Mouse (Mus musculus): ENCODE results near the gene Ttll4. TPM values are rescaled to one million over a fixed set of nuclear protein-coding genes. Genes with fewer than 3 reads are reported as not detected.

Ttll4 gene
- polyA plus RNA-seq, 1 experiment from 2014 or later, result 37.1 TPM

- DNase-seq (ENCODE audit: low spot score) (no peak), ATAC-seq (replicated peaks; ENCODE audit: insufficient number of reproducible peaks, low FRiP score, low TSS enrichment, low read depth) (no peak)
- H3K4me3 ChIP-seq (ENCODE audit: low read depth, low read length), result no peak overlapping the region
- H3K27me3 ChIP-seq (ENCODE audit: control insufficient read depth, insufficient read depth, low read length), result no peaks in the 10 kb centered on the region
- WGBS, result 77% methylated on average over 7 of the region's 7 CpGs
- no peaks in the 10 kb centered on the region for H3K9me3 ChIP-seq (replicated peaks; ENCODE audit: control insufficient read depth, low read length)
- H3K4me2 ChIP-seq (ENCODE audit: low read depth, low read length), result no peak overlapping the region
- H3K4me1 ChIP-seq (ENCODE audit: control insufficient read depth, insufficient read depth, low read length), result no peaks in the 10 kb centered on the region
- no peaks in the 10 kb centered on the region for H3K36me3 ChIP-seq (replicated peaks; ENCODE audit: control insufficient read depth, insufficient read depth, low read depth, low read length)
- no peak overlapping the region for H3K27ac ChIP-seq (replicated peaks; ENCODE audit: low read depth, low read length)
- H3K9ac ChIP-seq (replicated peaks; ENCODE audit: low read length), result no peak overlapping the region
These were observed 79.3 kb downstream of the Ttll4 start for GRCm38 (mm10) chr1:74740846-74741245.

DNA sequence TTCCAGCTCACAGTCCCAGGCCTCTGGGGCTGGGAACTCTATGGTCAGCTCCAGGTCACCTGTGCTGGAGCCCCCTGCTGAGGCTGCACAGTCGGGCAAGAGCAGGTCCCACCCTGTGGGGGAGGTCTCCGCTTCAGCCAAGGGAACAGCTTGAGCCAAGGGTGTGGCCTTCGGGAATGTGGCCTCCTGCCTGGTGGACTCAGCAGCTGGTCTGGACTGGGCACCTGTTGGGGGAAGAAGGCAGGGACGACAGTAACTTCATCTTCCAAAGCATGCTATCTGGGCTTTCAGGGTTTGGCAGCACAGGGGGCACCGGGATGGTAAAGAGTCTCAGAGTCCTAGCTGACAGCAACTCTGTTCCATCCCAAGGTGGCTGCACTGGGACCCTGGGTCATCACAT is 85.8 kb downstream of the Ttll4 start:
- H3K4me2 ChIP-seq (ENCODE audit: low read depth, low read length), result no peak overlapping the region

DNA sequence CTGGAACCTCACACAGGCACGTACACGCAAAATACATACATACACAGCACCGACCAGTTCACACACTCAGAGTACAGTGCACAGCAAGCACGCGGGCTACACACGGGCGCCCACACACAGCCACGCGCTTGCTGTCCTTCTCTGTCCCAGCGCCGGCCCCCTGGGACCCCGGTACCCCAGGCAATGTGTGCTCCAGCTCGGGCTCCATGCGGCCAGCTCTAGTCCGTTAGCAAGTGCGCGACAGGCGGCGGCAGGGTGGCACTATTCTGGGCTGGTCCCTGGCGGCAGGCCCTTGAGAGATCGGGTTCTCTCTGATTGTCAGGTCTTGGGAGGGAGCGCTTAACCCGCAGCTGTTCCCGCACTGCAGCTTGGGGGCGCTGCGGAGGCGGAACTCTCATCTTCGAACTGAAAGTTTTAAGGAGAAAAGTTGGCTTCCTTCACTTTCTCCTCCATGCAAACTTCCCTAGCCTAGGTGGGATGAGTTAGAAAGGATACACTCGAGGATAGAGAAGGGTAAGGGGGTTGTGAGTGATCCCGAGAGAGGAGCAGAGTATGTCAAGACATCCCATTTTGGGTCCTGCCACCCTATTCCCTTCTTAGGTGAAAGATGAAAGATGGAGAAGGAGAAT is 87.2 kb downstream of the Ttll4 start, which contains the start of gene Prkag3:
Gene Prkag3 (minus strand): TSS at position 579 of the 629 bp plus-strand sequence.
- peak within 1 kb of the TSS; percentile 25 for H3K4me2 ChIP-seq (ENCODE audit: low read depth, low read length)
- no peak within 1 kb of the TSS for H3K27ac ChIP-seq (replicated peaks; ENCODE audit: low read depth, low read length)
- ATAC-seq (replicated peaks; ENCODE audit: insufficient number of reproducible peaks, low FRiP score, low TSS enrichment, low read depth), result peak; percentile 34; the same call in 1 of the 2 replicates
- peak; percentile 71 for DNase-seq (ENCODE audit: low spot score)
- H3K9me3 ChIP-seq (replicated peaks; ENCODE audit: control insufficient read depth, low read length), result no peaks in the 10 kb centered on the region
- H3K9ac ChIP-seq (replicated peaks; ENCODE audit: low read length), result peak within 1 kb of the TSS; percentile 3; the same call in 1 of the 2 replicates
- WGBS, result 11% methylated on average over 30 of the region's 30 CpGs
- no peak within 1 kb of the TSS for H3K4me3 ChIP-seq (ENCODE audit: low read depth, low read length)
- peaks cover 3% of the 10 kb centered on the region; the same call in 1 of the 2 replicates for H3K27me3 ChIP-seq (ENCODE audit: control insufficient read depth, insufficient read depth, low read length)
- H3K36me3 ChIP-seq (replicated peaks; ENCODE audit: control insufficient read depth, insufficient read depth, low read depth, low read length), result no peaks in the 10 kb centered on the region
- no peaks in the 10 kb centered on the region for H3K4me1 ChIP-seq (ENCODE audit: control insufficient read depth, insufficient read depth, low read length)

More for the DNA sequence above, 85.8 kb downstream of the Ttll4 start:
- 0 out of 2 replicates have a peak, but pooled peaks have one; percentile 48 for ATAC-seq (replicated peaks; ENCODE audit: insufficient number of reproducible peaks, low FRiP score, low TSS enrichment, low read depth)
- no peak overlapping the region for H3K27ac ChIP-seq (replicated peaks; ENCODE audit: low read depth, low read length)
- DNase-seq (ENCODE audit: low spot score), result no peak
- peaks cover 3% of the 10 kb centered on the region; the same call in 1 of the 2 replicates for H3K27me3 ChIP-seq (ENCODE audit: control insufficient read depth, insufficient read depth, low read length)
- no peaks in the 10 kb centered on the region for H3K4me1 ChIP-seq (ENCODE audit: control insufficient read depth, insufficient read depth, low read length)
- no peak overlapping the region for H3K4me3 ChIP-seq (ENCODE audit: low read depth, low read length)
- no peak overlapping the region for H3K9ac ChIP-seq (replicated peaks; ENCODE audit: low read length)
- WGBS, result 71% methylated on average over 5 of the region's 5 CpGs
- H3K36me3 ChIP-seq (replicated peaks; ENCODE audit: control insufficient read depth, insufficient read depth, low read depth, low read length), result no peaks in the 10 kb centered on the region
- no peaks in the 10 kb centered on the region for H3K9me3 ChIP-seq (replicated peaks; ENCODE audit: control insufficient read depth, low read length)

- WGBS, result 66% methylated on average over 7 of the region's 7 CpGs
- H3K27me3 ChIP-seq (ENCODE audit: control insufficient read depth, insufficient read depth, low read length), result peaks cover 3% of the 10 kb centered on the region; the same call in 1 of the 2 replicates
- DNase-seq (ENCODE audit: low spot score) (no peak), ATAC-seq (replicated peaks; ENCODE audit: insufficient number of reproducible peaks, low FRiP score, low TSS enrichment, low read depth) (no peak)
- no peaks in the 10 kb centered on the region for H3K36me3 ChIP-seq (replicated peaks; ENCODE audit: control insufficient read depth, insufficient read depth, low read depth, low read length)
- H3K4me1 ChIP-seq (ENCODE audit: control insufficient read depth, insufficient read depth, low read length), result no peaks in the 10 kb centered on the region
- H3K9me3 ChIP-seq (replicated peaks; ENCODE audit: control insufficient read depth, low read length), result no peaks in the 10 kb centered on the region
- no peak overlapping the region for H3K27ac ChIP-seq (replicated peaks; ENCODE audit: low read depth, low read length)
- no peak overlapping the region for H3K4me2 ChIP-seq (ENCODE audit: low read depth, low read length)
- H3K4me3 ChIP-seq (ENCODE audit: low read depth, low read length), result no peak overlapping the region
- no peak overlapping the region for H3K9ac ChIP-seq (replicated peaks; ENCODE audit: low read length)
These were observed 87.8 kb downstream of the Ttll4 start for GRCm38 (mm10) chr1:74749301-74749700.

- no peak for ATAC-seq (replicated peaks; ENCODE audit: insufficient number of reproducible peaks, low FRiP score, low TSS enrichment, low read depth)
- H3K36me3 ChIP-seq (replicated peaks; ENCODE audit: control insufficient read depth, insufficient read depth, low read depth, low read length), result no peaks in the 10 kb centered on the region
- WGBS, result 84% methylated on average over 4 of the region's 4 CpGs
- H3K27me3 ChIP-seq (ENCODE audit: control insufficient read depth, insufficient read depth, low read length), result peaks cover 3% of the 10 kb centered on the region; the same call in 1 of the 2 replicates
- H3K4me2 ChIP-seq (ENCODE audit: low read depth, low read length), result no peak overlapping the region
- no peak overlapping the region for H3K9ac ChIP-seq (replicated peaks; ENCODE audit: low read length)
- no peak overlapping the region for H3K4me3 ChIP-seq (ENCODE audit: low read depth, low read length)
- DNase-seq (ENCODE audit: low spot score), result no peak
- H3K9me3 ChIP-seq (replicated peaks; ENCODE audit: control insufficient read depth, low read length), result no peaks in the 10 kb centered on the region
- no peaks in the 10 kb centered on the region for H3K4me1 ChIP-seq (ENCODE audit: control insufficient read depth, insufficient read depth, low read length)
- no peak overlapping the region for H3K27ac ChIP-seq (replicated peaks; ENCODE audit: low read depth, low read length)
These were observed 89.1 kb downstream of the Ttll4 start for GRCm38 (mm10) chr1:74750683-74751082.

GRCm38 (mm10) chr1:74752150-74752549 is 90.6 kb downstream of the Ttll4 start:
- no peak for DNase-seq (ENCODE audit: low spot score)
- Histone ChIP-seq H3K4me1 (ENCODE audit: control insufficient read depth, insufficient read depth, low read length) (no peaks in the 10 kb centered on the region), H3K27ac (replicated peaks; ENCODE audit: low read depth, low read length) (no peak overlapping the region), H3K27me3 (ENCODE audit: control insufficient read depth, insufficient read depth, low read length) (peaks cover 3% of the 10 kb centered on the region; the same call in 1 of the 2 replicates), H3K36me3 (replicated peaks; ENCODE audit: control insufficient read depth, insufficient read depth, low read depth, low read length) (no peaks in the 10 kb centered on the region), H3K4me2 (ENCODE audit: low read depth, low read length) (no peak overlapping the region), H3K9ac (replicated peaks; ENCODE audit: low read length) (no peak overlapping the region), H3K4me3 (ENCODE audit: low read depth, low read length) (no peak overlapping the region), H3K9me3 (replicated peaks; ENCODE audit: control insufficient read depth, low read length) (no peaks in the 10 kb centered on the region)
- ATAC-seq (replicated peaks; ENCODE audit: insufficient number of reproducible peaks, low FRiP score, low TSS enrichment, low read depth), result no peak
- WGBS, result 85% methylated on average over 8 of the region's 8 CpGs

DNA sequence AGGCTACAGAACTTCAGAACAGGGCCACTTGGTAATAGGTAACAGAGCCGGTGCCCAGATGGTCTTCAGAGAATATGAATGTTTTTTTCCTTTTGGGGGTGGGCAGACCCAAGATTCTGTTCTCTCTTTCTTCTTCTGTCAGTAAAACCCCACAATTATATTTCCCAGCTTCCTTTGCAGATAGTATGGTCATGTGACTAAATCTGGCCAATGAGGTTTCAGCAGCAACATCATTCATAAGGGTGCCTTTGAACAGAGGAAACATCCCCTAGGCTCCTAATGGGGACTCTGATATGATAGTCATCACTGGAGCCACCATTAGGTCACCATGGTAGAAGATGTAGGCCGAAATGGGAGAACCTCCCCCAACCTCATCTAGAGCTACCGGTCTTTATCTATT is 91.3 kb downstream of the Ttll4 start:
- no peaks in the 10 kb centered on the region for H3K9me3 ChIP-seq (replicated peaks; ENCODE audit: control insufficient read depth, low read length)
- H3K4me3 ChIP-seq (ENCODE audit: low read depth, low read length), result no peak overlapping the region
- 95% methylated on average over 3 of the region's 3 CpGs for WGBS
- DNase-seq (ENCODE audit: low spot score) (no peak), ATAC-seq (replicated peaks; ENCODE audit: insufficient number of reproducible peaks, low FRiP score, low TSS enrichment, low read depth) (no peak)
- H3K27ac ChIP-seq (replicated peaks; ENCODE audit: low read depth, low read length), result no peak overlapping the region
- no peak overlapping the region for H3K9ac ChIP-seq (replicated peaks; ENCODE audit: low read length)
- no peaks in the 10 kb centered on the region for H3K36me3 ChIP-seq (replicated peaks; ENCODE audit: control insufficient read depth, insufficient read depth, low read depth, low read length)
- H3K4me2 ChIP-seq (ENCODE audit: low read depth, low read length), result no peak overlapping the region
- peaks cover 3% of the 10 kb centered on the region; the same call in 1 of the 2 replicates for H3K27me3 ChIP-seq (ENCODE audit: control insufficient read depth, insufficient read depth, low read length)
- H3K4me1 ChIP-seq (ENCODE audit: control insufficient read depth, insufficient read depth, low read length), result no peaks in the 10 kb centered on the region

Data from embryonic facial prominence, embryonic 11.5 days (tissue).